Comparison of ENCODE assay signal across 38 mouse cellular contexts in the genomic region with DNA sequence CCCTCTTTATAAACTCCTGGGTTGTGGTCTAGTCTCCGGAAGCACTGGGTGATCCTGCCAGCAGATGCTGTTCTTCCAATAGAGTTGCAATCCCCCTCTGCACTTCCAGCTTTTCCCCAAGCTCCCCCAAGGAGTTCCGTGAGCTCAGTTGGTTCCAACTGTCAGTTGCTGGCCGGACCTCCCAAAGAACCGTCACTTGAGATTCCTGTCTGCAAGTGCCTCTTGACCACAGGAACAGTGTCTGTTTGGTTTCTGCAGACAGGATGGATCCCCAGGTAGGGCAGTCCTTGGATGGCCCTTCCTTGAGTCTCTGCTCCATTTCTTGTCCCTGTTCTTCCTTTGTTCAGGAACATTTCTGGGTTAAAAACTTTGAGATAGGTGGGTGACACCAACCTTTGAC. TPM values are rescaled to one million over a fixed set of nuclear protein-coding genes. Genes with fewer than 3 reads are reported as not detected.
"Had no signal": no experiment of that assay in that cellular context is flagged by ENCODE, and none has a peak within 500 bp of the region (broad histone marks: within the 10 kb centered on the region; RNA-seq: fewer than 3 reads in every experiment).

A gene (minus strand): TSS at position 101 of the 400 bp plus-strand sequence.

- ATAC-seq: liver, embryonic 12.5 days; liver, postnatal 0 days; lung, postnatal 0 days; midbrain, embryonic 13.5 days; midbrain, embryonic 15.5 days; midbrain, embryonic 16.5 days had no signal

- H3K9me3 ChIP-seq: limb, embryonic 10.5 days; limb, embryonic 12.5 days; limb, embryonic 13.5 days; limb, embryonic 15.5 days; liver, embryonic 12.5 days; liver, embryonic 13.5 days; liver, embryonic 15.5 days; lung, embryonic 15.5 days; midbrain, embryonic 10.5 days; midbrain, embryonic 12.5 days; midbrain, embryonic 13.5 days; midbrain, embryonic 15.5 days had no signal

- H3K4me2 ChIP-seq: limb, embryonic 12.5 days; limb, embryonic 13.5 days; limb, embryonic 15.5 days; liver, embryonic 11.5 days; liver, embryonic 12.5 days; liver, embryonic 13.5 days; liver, embryonic 15.5 days; lung, embryonic 14.5 days; lung, embryonic 15.5 days; midbrain, embryonic 11.5 days; midbrain, embryonic 12.5 days; midbrain, embryonic 13.5 days; midbrain, embryonic 15.5 days had no signal

- H3K9ac ChIP-seq: limb, embryonic 12.5 days; limb, embryonic 13.5 days; limb, embryonic 15.5 days; liver, embryonic 12.5 days; liver, embryonic 13.5 days; liver, embryonic 14.5 days; liver, embryonic 15.5 days; liver, postnatal 0 days; lung, embryonic 14.5 days; lung, embryonic 15.5 days; midbrain, embryonic 12.5 days; midbrain, embryonic 13.5 days; midbrain, embryonic 15.5 days had no signal

- H3K27me3 ChIP-seq: limb, embryonic 12.5 days; limb, embryonic 13.5 days; limb, embryonic 15.5 days; liver, embryonic 12.5 days; liver, embryonic 13.5 days; liver, embryonic 15.5 days; lung, embryonic 15.5 days; megakaryocyte, embryonic 14.5 days; midbrain, embryonic 12.5 days; midbrain, embryonic 13.5 days; midbrain, embryonic 15.5 days had no signal

- H3K27ac ChIP-seq: left cerebral cortex, adult 2 months; limb, embryonic 10.5 days; limb, embryonic 12.5 days; limb, embryonic 13.5 days; limb, embryonic 15.5 days; liver, embryonic 12.5 days; liver, embryonic 13.5 days; liver, embryonic 14.5 days; liver, embryonic 15.5 days; lung, embryonic 15.5 days; macrophage; midbrain, embryonic 10.5 days; midbrain, embryonic 12.5 days; midbrain, embryonic 13.5 days; midbrain, embryonic 15.5 days had no signal

- DNase-seq: left cerebral cortex, postnatal 4 days; liver; liver, embryonic 13.5 days; liver, postnatal 0 days; lung, adult 18-20 months; lung, adult 2 months; lung, embryonic 14.5 days; lung, postnatal 10 days; lung, postnatal 14 days; lung, postnatal 36 days; lung, postnatal 4 days; midbrain, embryonic 14.5 days had no signal

- H3K36me3 ChIP-seq: limb, embryonic 10.5 days; limb, embryonic 12.5 days; limb, embryonic 13.5 days; limb, embryonic 15.5 days; liver, embryonic 12.5 days; liver, embryonic 13.5 days; liver, embryonic 15.5 days; lung, embryonic 15.5 days; midbrain, embryonic 10.5 days; midbrain, embryonic 12.5 days; midbrain, embryonic 13.5 days; midbrain, embryonic 15.5 days had no signal

- H3K4me3 ChIP-seq: left cerebral cortex, adult 2 months; limb, embryonic 10.5 days; limb, embryonic 12.5 days; limb, embryonic 13.5 days; limb, embryonic 15.5 days; liver, embryonic 12.5 days; liver, embryonic 13.5 days; liver, embryonic 15.5 days; lung, embryonic 15.5 days; megakaryocyte, embryonic 14.5 days; midbrain, embryonic 10.5 days; midbrain, embryonic 12.5 days; midbrain, embryonic 13.5 days; midbrain, embryonic 15.5 days; myocyte had no signal

- H3K4me1 ChIP-seq: limb, embryonic 10.5 days; limb, embryonic 12.5 days; limb, embryonic 13.5 days; limb, embryonic 15.5 days; liver, embryonic 12.5 days; liver, embryonic 13.5 days; liver, embryonic 15.5 days; lung, embryonic 15.5 days; megakaryocyte, embryonic 14.5 days; midbrain, embryonic 10.5 days; midbrain, embryonic 12.5 days; midbrain, embryonic 13.5 days; midbrain, embryonic 15.5 days had no signal

RNA-seq across cellular contexts. Expression of the gene that starts here (rescaled TPM):
- polyA plus RNA-seq: limb, embryonic 10.5 days; limb, embryonic 11.5 days; limb, embryonic 12.5 days; limb, embryonic 13.5 days; limb, embryonic 14.5 days; limb, embryonic 15.5 days; liver, adult 2 months; liver, embryonic 11.5 days; liver, embryonic 12.5 days; liver, embryonic 13.5 days; liver, embryonic 14.5 days; liver, embryonic 15.5 days; liver, embryonic 16.5 days; lung, adult 2 months; lung, embryonic 14.5 days; lung, embryonic 15.5 days; lung, embryonic 16.5 days; lung, postnatal 0 days; macrophage; midbrain, embryonic 10.5 days; midbrain, embryonic 11.5 days; midbrain, embryonic 12.5 days; midbrain, embryonic 13.5 days; midbrain, embryonic 14.5 days; midbrain, embryonic 15.5 days; midbrain, embryonic 16.5 days; midbrain, postnatal 0 days; myocyte had no signal
